Mouse (Mus musculus) forebrain, embryonic 16.5 days (tissue): Measurements from ENCODE around the gene Chst2. TPM values are rescaled to one million over a fixed set of nuclear protein-coding genes. Genes with fewer than 3 reads are reported as not detected.

Source experiments
- ATAC-seq: fragments of 200-750 bp; cut with Nextera tagmentation; 2 replicates; pipeline ENCODE4 v1.8.0; 2017; ENCODE audit warnings: mild to moderate bottlenecking, moderate library complexity
- H3K27ac ChIP-seq: fragments of 300-500 bp; sonication (generic); 2 replicates; pipeline ENCODE4 v1.5.1; 2014; ENCODE audit warnings: low read length, control low read depth
- H3K27me3 ChIP-seq: fragments of 300-500 bp; sonication (generic); replicated peaks from 2 replicates; pipeline ENCODE4 v1.6.1; 2014; ENCODE audit warnings: low read length; ENCODE audit not compliant: control insufficient read depth, insufficient read depth
- H3K36me3 ChIP-seq: fragments of 300-500 bp; sonication (generic); 2 replicates; pipeline ENCODE4 v1.6.1; 2014; ENCODE audit not compliant: control insufficient read depth, insufficient read depth
- H3K4me1 ChIP-seq: fragments of 300-500 bp; sonication (generic); replicated peaks from 2 replicates; pipeline ENCODE4 v1.6.1; 2014; ENCODE audit warnings: low read length; ENCODE audit not compliant: control insufficient read depth, insufficient read depth
- H3K4me2 ChIP-seq: fragments of 300-500 bp; sonication (generic); 2 replicates; pipeline ENCODE4 v1.6.1; 2014; ENCODE audit warnings: mild to moderate bottlenecking, low read length, control low read depth
- H3K4me3 ChIP-seq: fragments of 300-500 bp; sonication (generic); replicated peaks from 2 replicates; pipeline ENCODE4 v1.5.1; 2014; ENCODE audit warnings: mild to moderate bottlenecking, low read length, control low read depth
- H3K9ac ChIP-seq: fragments of 300-500 bp; sonication (generic); replicated peaks from 2 replicates; pipeline ENCODE4 v1.6.1; 2014; ENCODE audit warnings: low read depth, low read length, control low read depth
- H3K9me3 ChIP-seq: fragments of 300-500 bp; sonication (generic); 2 replicates; pipeline ENCODE4 v1.6.1; 2016; ENCODE audit warnings: low read length; ENCODE audit not compliant: control insufficient read depth
- WGBS: fragments of 180-500 bp; shearing (Covaris S2); extraction: QIAGEN DNeasy Blood & Tissue Kit; methylation state at CpG from one replicate; pipeline ENCODE4 v1.1.7; 2014; 5-methylcytosine and 5-hydroxymethylcytosine counted together
- polyA plus RNA-seq: library from polyadenylated mRNA; unstranded; fragments of >200 nt; fragmentation: Nextera tagmentation; extraction: Ambion mirVana; gene quantifications from 2 replicates; pipeline ENCODE4 v1.2.1, GENCODE M21; 2015

Gene Chst2
- polyA plus RNA-seq, 1 experiment from 2014 or later = 13.6 TPM

GRCm38 (mm10) chr9:95375966-95376365, 30.6 kb downstream of the Chst2 start:
- Histone ChIP-seq H3K27ac (no peak overlapping the region), H3K4me2 (no peak overlapping the region)
- ATAC-seq = no peak

GRCm38 (mm10) chr9:95375336-95375735, 31.2 kb downstream of the Chst2 start:
- Histone ChIP-seq H3K4me3 (no peak overlapping the region), H3K36me3 (no peaks in the 10 kb centered on the region), H3K9me3 (no peaks in the 10 kb centered on the region; the same call in 1 of the 2 replicates), H3K9ac (no peak overlapping the region), H3K27ac (no peak overlapping the region), H3K4me1 (no peaks in the 10 kb centered on the region), H3K4me2 (no peak overlapping the region), H3K27me3 (no peaks in the 10 kb centered on the region)
- WGBS = 81% methylated on average over 8 of the region's 8 CpGs
- no peak for ATAC-seq

More at GRCm38 (mm10) chr9:95375966-95376365, 30.6 kb downstream of the Chst2 start:
- H3K4me3 ChIP-seq = no peak overlapping the region
- H3K36me3 ChIP-seq = no peaks in the 10 kb centered on the region
- no peaks in the 10 kb centered on the region for H3K4me1 ChIP-seq
- 57% methylated on average over 1 of the region's 1 CpGs for WGBS
- H3K27me3 ChIP-seq = no peaks in the 10 kb centered on the region
- no peaks in the 10 kb centered on the region; the same call in 1 of the 2 replicates for H3K9me3 ChIP-seq
- H3K9ac ChIP-seq = no peak overlapping the region

GRCm38 (mm10) chr9:95373741-95374140, 32.8 kb downstream of the Chst2 start:
- no peak overlapping the region for H3K4me3 ChIP-seq
- no peak overlapping the region for H3K27ac ChIP-seq
- peaks cover 6% of the 10 kb centered on the region for H3K9me3 ChIP-seq
- no peaks in the 10 kb centered on the region for H3K27me3 ChIP-seq
- WGBS = 93% methylated on average over 1 of the region's 1 CpGs
- H3K9ac ChIP-seq = no peak overlapping the region
- H3K4me1 ChIP-seq = no peaks in the 10 kb centered on the region
- no peak for ATAC-seq
- no peak overlapping the region for H3K4me2 ChIP-seq
- H3K36me3 ChIP-seq = no peaks in the 10 kb centered on the region

DNA sequence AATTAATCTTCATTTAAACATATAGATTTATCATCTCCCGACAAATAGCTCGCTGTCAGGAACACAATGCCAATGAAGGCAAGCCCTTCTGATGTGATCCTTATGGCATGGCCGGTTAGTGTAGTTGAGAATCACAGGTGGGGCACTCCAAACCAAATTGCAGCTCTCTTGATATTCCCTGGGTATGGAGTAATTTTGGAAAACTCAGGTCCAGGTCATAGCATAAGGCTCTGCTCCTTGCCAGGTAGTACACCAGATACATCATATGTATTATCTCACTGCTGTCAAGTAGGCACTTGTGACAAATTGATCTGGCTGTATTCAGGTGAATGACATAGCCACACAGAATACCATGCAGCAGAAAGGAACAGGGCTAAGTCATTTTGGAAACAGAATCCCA, 40.6 kb downstream of the Chst2 start:
- Histone ChIP-seq H3K27ac (no peak overlapping the region), H3K4me3 (no peak overlapping the region), H3K9me3 (peaks cover 6% of the 10 kb centered on the region; the same call in 1 of the 2 replicates), H3K4me1 (no peaks in the 10 kb centered on the region), H3K9ac (no peak overlapping the region), H3K36me3 (no peaks in the 10 kb centered on the region), H3K4me2 (no peak overlapping the region), H3K27me3 (no peaks in the 10 kb centered on the region)
- WGBS = 96% methylated on average over 3 of the region's 3 CpGs
- ATAC-seq = no peak

GRCm38 (mm10) chr9:95353829-95354391, 52.6 kb downstream of the Chst2 start:
- ATAC-seq = no peak
- H3K36me3 ChIP-seq = no peaks in the 10 kb centered on the region
- no peaks in the 10 kb centered on the region for H3K27me3 ChIP-seq
- WGBS = 95% methylated on average over 5 of the region's 5 CpGs
- no peak overlapping the region for H3K27ac ChIP-seq
- no peak overlapping the region for H3K4me2 ChIP-seq
- H3K4me3 ChIP-seq = no peak overlapping the region
- no peaks in the 10 kb centered on the region for H3K9me3 ChIP-seq
- H3K9ac ChIP-seq = no peak overlapping the region
- H3K4me1 ChIP-seq = no peaks in the 10 kb centered on the region

- Histone ChIP-seq H3K4me3 (no peak overlapping the region), H3K36me3 (no peaks in the 10 kb centered on the region), H3K9me3 (no peaks in the 10 kb centered on the region), H3K27ac (no peak overlapping the region), H3K27me3 (no peaks in the 10 kb centered on the region), H3K4me2 (no peak overlapping the region), H3K9ac (no peak overlapping the region), H3K4me1 (no peaks in the 10 kb centered on the region)
- 9% methylated on average over 2 of the region's 2 CpGs for WGBS
- no peak for ATAC-seq
These were observed 54.6 kb downstream of the Chst2 start for GRCm38 (mm10) chr9:95351968-95352367.

DNA sequence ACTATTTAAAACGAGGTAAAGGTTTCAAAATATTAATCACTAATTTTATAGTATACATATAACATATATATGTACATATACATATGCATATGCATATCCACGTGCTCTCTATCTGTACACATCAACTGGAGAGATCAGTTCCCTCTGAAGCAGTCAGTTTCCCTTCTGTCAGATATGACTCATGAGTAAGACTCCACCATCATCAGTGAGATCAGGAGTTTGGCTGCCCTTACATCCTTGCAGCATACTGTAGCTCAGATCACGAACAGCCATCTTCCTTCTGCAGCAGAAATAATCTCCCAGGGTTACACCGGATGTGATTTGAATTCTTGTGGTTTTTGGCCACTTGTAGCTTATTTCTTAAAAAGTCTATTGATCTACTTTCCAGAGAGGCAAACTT, 56.0 kb downstream of the Chst2 start:
- Histone ChIP-seq H3K9ac (no peak overlapping the region), H3K36me3 (no peaks in the 10 kb centered on the region), H3K4me1 (no peaks in the 10 kb centered on the region), H3K4me2 (no peak overlapping the region), H3K27me3 (no peaks in the 10 kb centered on the region), H3K4me3 (no peak overlapping the region), H3K9me3 (no peaks in the 10 kb centered on the region), H3K27ac (no peak overlapping the region)
- 70% methylated on average over 4 of the region's 4 CpGs for WGBS
- no peak for ATAC-seq

Other genes with a start within 250 kb of the Chst2 start
- gene U2surp, start 105.3 kb upstream of the Chst2 start, polyA plus RNA-seq = 132 and 152 TPM in 2 replicates
- gene Paqr9, start 152.9 kb upstream of the Chst2 start, polyA plus RNA-seq = 3.0 and 4.0 TPM in 2 replicates
- gene Pcolce2, start 230.9 kb upstream of the Chst2 start, polyA plus RNA-seq = 1.7 and 1.8 TPM in 2 replicates